Mouse (Mus musculus) hindbrain, embryonic 16.5 days (tissue): ENCODE data around the gene Lyrm7. TPM values are rescaled to one million over a fixed set of nuclear protein-coding genes. Genes with fewer than 3 reads are reported as not detected.

Experiments used
- ATAC-seq: fragments of 200-750 bp; cut with Nextera tagmentation; 2 replicates; pipeline ENCODE4 v1.8.0; 2017; ENCODE audit warnings: moderate TSS enrichment, moderate library complexity
- H3K27ac ChIP-seq: fragments of 300-500 bp; sonication (generic); 2 replicates; pipeline ENCODE4 v1.5.1; 2014; ENCODE audit warnings: low read depth, mild to moderate bottlenecking, control low read depth, low read length, moderate library complexity
- H3K27me3 ChIP-seq: fragments of 300-500 bp; sonication (generic); replicated peaks from 2 replicates; pipeline ENCODE4 v1.6.1; 2014; ENCODE audit warnings: low read length; ENCODE audit not compliant: control insufficient read depth, insufficient read depth
- H3K36me3 ChIP-seq: fragments of 300-500 bp; sonication (generic); 2 replicates; pipeline ENCODE4 v1.6.1; 2014; ENCODE audit warnings: mild to moderate bottlenecking, low read length, moderate library complexity, mixed read lengths; ENCODE audit not compliant: control insufficient read depth, insufficient read depth
- H3K4me1 ChIP-seq: fragments of 300-500 bp; sonication (generic); 2 replicates; pipeline ENCODE4 v1.6.1; 2014; ENCODE audit warnings: low read depth, low read length; ENCODE audit not compliant: control insufficient read depth, insufficient read depth
- H3K4me2 ChIP-seq: fragments of 300-500 bp; sonication (generic); 2 replicates; pipeline ENCODE4 v1.6.1; 2014; ENCODE audit warnings: mild to moderate bottlenecking, low read length, control low read depth, moderate library complexity
- H3K4me3 ChIP-seq: fragments of 300-500 bp; sonication (generic); 2 replicates; pipeline ENCODE4 v1.5.1; 2014; ENCODE audit warnings: mild to moderate bottlenecking, low read length, control low read depth, moderate library complexity
- H3K9ac ChIP-seq: fragments of 300-500 bp; sonication (generic); 2 replicates; pipeline ENCODE4 v1.6.1; 2014; ENCODE audit warnings: low read depth, mild to moderate bottlenecking, control low read depth, low read length, moderate library complexity
- H3K9me3 ChIP-seq: fragments of 300-500 bp; sonication (generic); 2 replicates; pipeline ENCODE4 v1.6.1; 2014; ENCODE audit warnings: mild to moderate bottlenecking, low read length, moderate library complexity; ENCODE audit not compliant: control insufficient read depth
- WGBS: fragments of 180-500 bp; shearing (Covaris S2); extraction: QIAGEN DNeasy Blood & Tissue Kit; methylation state at CpG from one replicate; pipeline ENCODE4 v1.1.7; 2014; 5-methylcytosine and 5-hydroxymethylcytosine counted together
- polyA plus RNA-seq: library from polyadenylated mRNA; unstranded; fragments of >200 nt; fragmentation: Nextera tagmentation; extraction: Ambion mirVana; gene quantifications from 2 replicates; pipeline ENCODE4 v1.2.1, GENCODE M21; 2015

Gene Lyrm7
- polyA plus RNA-seq, 1 experiment from 2014 or later: 10.6 TPM

DNA sequence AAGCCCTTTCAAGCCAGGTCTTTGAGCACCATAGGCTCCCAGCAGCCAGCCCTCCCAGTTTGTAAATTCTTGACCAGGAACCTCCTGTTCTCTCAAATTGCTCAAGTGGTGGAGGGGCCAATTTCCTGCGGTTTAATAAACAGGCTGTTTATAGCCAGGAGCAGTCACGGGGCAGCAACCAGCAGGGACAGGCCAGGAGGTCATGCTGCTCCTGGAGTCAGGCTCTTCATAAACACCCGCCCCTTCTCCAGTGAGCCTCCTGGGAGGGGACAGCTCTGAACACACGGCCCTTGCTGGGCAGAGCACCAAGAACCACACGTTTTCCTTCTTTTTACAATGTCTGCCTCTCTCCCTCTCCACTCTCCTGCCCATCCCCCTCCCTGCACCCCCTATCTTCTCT is 24.2 kb upstream of the Lyrm7 start:
- Histone ChIP-seq H3K4me3 (no peak overlapping the region), H3K9ac (no peak overlapping the region), H3K9me3 (no peaks in the 10 kb centered on the region), H3K4me2 (no peak overlapping the region), H3K4me1 (no peaks in the 10 kb centered on the region), H3K27ac (no peak overlapping the region), H3K36me3 (no peaks in the 10 kb centered on the region), H3K27me3 (no peaks in the 10 kb centered on the region)
- 22% methylated on average over 5 of the region's 5 CpGs for WGBS
- no peak for ATAC-seq

DNA sequence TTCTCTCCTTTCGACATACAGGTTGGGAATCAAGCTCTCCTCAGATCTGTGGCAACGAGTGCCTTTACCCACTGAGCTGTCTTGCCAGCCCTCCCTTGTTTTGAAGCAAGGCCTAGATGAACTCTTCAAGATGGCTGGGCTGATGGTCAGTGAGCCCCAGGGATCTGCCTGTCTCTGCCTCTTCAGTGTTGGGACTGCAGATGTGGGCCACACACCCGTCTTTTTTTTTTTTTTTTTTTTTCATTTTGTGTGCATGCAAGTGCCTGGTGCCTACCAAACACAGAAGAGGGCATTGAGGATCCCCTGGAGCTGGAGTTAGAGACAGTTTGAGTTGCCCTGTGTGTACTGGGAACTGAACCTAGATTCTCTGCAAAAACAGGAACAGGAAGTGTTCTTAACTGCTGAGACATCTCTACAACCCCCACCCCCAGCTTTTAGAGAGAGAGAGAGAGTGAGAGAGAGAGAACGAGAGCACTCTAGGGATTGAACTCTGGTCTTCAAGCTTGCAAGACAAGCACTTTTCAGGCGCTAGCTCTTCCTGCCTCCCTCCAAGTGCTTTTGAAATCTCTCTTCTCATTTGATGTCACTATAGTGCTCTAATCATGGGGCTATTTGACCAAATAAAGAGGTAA is 23.6 kb upstream of the Lyrm7 start:
- no peaks in the 10 kb centered on the region for H3K27me3 ChIP-seq
- WGBS: 69% methylated on average over 5 of the region's 5 CpGs
- ATAC-seq: no peak

DNA sequence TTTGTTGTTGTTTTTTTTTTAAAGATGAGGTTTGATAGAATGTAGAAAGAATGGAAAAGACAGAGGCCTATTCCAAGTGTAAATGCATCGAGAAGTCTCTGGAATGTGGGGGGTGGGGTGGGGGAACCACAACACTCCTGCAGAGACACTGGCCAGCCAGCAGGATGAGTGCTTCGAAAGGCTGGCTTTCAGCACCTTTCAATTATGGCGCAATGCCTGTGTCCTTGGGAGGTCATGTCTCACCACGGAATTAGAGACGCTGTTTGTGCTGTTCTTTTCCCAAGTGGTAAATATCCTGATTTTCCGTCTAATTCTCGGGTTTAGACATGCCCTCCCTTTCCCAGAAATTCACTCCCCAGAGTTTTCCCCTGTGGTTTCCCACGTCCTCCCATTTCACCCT is 22.0 kb upstream of the Lyrm7 start:
- no peaks in the 10 kb centered on the region for H3K4me1 ChIP-seq
- no peaks in the 10 kb centered on the region for H3K27me3 ChIP-seq
- no peaks in the 10 kb centered on the region for H3K36me3 ChIP-seq
- no peak overlapping the region for H3K4me2 ChIP-seq
- H3K9ac ChIP-seq: no peak overlapping the region
- no peaks in the 10 kb centered on the region for H3K9me3 ChIP-seq
- no peak overlapping the region for H3K4me3 ChIP-seq
- no peak overlapping the region for H3K27ac ChIP-seq
- WGBS: 43% methylated on average over 8 of the region's 8 CpGs
- ATAC-seq: no peak

More for the DNA sequence above, 23.6 kb upstream of the Lyrm7 start:
- no peak overlapping the region for H3K9ac ChIP-seq
- H3K27ac ChIP-seq: no peak overlapping the region
- no peak overlapping the region for H3K4me2 ChIP-seq
- no peaks in the 10 kb centered on the region for H3K36me3 ChIP-seq
- H3K4me3 ChIP-seq: no peak overlapping the region
- H3K9me3 ChIP-seq: no peaks in the 10 kb centered on the region
- no peaks in the 10 kb centered on the region for H3K4me1 ChIP-seq

DNA sequence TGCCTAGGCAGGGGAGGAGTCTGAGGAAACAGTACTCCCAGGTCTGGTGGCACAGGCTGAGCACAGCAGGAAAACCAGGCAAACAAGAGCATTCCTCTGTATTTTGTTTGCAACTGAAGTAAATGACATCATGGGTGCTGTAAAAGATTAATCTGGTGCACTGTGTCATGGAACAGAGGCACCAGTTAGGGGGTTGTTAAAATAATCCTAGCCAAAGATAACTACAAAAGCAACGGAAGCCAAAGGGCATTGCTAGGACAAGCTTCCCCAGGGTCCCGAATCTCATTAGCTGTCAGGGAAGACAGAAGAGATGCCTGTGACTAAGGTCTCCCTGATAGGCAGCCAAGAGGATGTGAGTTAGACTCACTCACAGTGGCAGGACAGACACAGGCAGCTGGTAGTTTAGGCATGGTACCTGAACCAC is 20.3 kb upstream of the Lyrm7 start:
- WGBS: 4% methylated on average over 2 of the region's 2 CpGs
- H3K4me3 ChIP-seq: no peak overlapping the region
- ATAC-seq: no peak
- H3K36me3 ChIP-seq: no peaks in the 10 kb centered on the region
- H3K27ac ChIP-seq: no peak overlapping the region
- no peaks in the 10 kb centered on the region for H3K27me3 ChIP-seq
- no peaks in the 10 kb centered on the region for H3K9me3 ChIP-seq
- no peak overlapping the region for H3K9ac ChIP-seq
- no peaks in the 10 kb centered on the region for H3K4me1 ChIP-seq
- H3K4me2 ChIP-seq: no peak overlapping the region

DNA sequence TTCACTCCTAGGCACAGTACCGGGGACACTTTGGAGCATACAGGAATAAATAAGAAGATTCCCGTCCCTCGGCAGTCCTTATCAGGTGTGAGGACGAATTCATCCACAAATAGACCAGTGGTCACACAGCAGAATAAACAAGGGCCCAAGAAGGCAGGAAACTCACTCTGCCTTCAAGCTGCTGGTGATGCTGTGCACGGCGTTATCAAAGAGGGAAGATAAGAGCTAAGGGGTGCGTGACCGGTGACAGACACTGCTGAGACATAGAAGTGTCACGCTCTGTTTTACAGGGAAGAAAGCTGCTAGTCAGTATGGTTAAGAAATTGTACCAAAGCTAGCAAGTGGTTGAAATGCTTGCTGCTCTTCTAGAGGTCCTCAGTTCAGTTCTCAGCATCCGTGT is 19.2 kb upstream of the Lyrm7 start:
- no peaks in the 10 kb centered on the region for H3K9me3 ChIP-seq
- 84% methylated on average over 10 of the region's 10 CpGs for WGBS
- no peaks in the 10 kb centered on the region for H3K4me1 ChIP-seq
- no peaks in the 10 kb centered on the region for H3K36me3 ChIP-seq
- no peak overlapping the region for H3K4me2 ChIP-seq
- no peak overlapping the region for H3K27ac ChIP-seq
- H3K9ac ChIP-seq: no peak overlapping the region
- H3K4me3 ChIP-seq: no peak overlapping the region
- no peak for ATAC-seq
- no peaks in the 10 kb centered on the region for H3K27me3 ChIP-seq

DNA sequence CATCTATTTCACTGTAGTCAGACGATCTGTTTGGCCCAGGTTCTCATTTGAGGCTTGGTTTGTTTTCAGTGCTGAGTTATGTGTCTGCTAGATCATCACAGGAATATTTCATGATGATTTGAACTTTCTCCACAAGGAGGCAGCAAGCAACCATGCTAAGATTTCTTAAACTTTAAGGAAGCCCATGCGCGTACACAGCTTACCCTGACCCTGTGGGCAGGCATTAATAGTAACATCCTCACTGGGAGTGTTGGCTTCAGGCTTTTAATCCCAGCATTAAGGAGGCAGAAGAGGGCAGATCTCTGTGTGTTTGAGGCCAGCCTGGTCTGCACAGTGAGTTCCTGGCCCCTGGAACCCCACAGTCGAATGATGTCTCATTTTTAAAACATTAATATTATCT is 18.7 kb upstream of the Lyrm7 start:
- Histone ChIP-seq H3K4me1 (no peaks in the 10 kb centered on the region), H3K9ac (no peak overlapping the region), H3K27me3 (no peaks in the 10 kb centered on the region), H3K36me3 (no peaks in the 10 kb centered on the region), H3K27ac (no peak overlapping the region), H3K4me2 (no peak overlapping the region), H3K4me3 (no peak overlapping the region), H3K9me3 (no peaks in the 10 kb centered on the region)
- ATAC-seq: 0 out of 2 replicates have a peak, but pooled peaks have one; percentile 63
- WGBS: 38% methylated on average over 4 of the region's 4 CpGs

DNA sequence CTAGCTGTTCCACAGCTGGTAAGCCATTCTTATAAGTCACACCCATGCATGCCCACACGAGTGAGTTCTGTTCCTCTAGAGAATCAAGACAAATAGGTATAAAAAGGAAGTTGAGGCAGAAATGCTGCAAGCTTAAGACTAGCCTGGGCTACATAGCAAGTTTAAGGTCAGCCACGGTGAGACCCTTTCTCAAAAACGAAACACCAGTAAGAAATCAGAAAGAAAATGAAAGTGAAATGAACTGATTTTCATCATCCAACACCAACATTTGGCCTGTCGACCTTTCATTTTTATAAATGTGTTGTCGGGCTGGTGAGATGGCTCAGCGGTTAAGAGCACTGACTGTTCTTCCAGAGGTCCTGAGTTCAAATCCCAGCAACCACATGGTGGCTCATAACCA is 18.2 kb upstream of the Lyrm7 start:
- H3K27me3 ChIP-seq: no peaks in the 10 kb centered on the region
- 84% methylated on average over 6 of the region's 6 CpGs for WGBS

DNA sequence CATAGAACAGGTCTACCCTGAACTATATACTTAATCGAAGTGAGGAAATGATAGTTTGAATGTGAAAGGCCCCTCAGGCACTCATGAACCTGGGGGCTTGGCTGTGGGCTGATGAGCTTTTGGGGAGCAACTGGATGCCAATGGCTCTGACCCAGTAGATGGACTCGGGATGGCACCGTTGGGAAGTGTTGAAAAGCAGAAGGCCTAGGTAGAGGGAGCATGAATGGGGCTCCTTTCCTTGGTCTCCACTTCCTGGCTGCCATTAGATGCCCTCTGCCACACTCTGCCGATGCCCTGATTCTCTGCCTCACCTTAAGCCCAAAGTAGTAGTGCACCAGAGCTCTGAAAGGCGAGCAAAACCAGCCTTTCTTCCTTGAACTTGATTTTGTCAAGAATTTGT is 15.3 kb upstream of the Lyrm7 start:
- Histone ChIP-seq H3K4me3 (no peak overlapping the region), H3K27me3 (no peaks in the 10 kb centered on the region), H3K9ac (no peak overlapping the region), H3K36me3 (peaks cover 17% of the 10 kb centered on the region), H3K27ac (no peak overlapping the region), H3K4me1 (no peaks in the 10 kb centered on the region), H3K4me2 (no peak overlapping the region), H3K9me3 (no peaks in the 10 kb centered on the region)
- ATAC-seq: no peak
- 94% methylated on average over 5 of the region's 5 CpGs for WGBS

More for the DNA sequence above, 18.2 kb upstream of the Lyrm7 start:
- no peak overlapping the region for H3K4me3 ChIP-seq
- ATAC-seq: no peak
- no peaks in the 10 kb centered on the region for H3K9me3 ChIP-seq
- H3K27ac ChIP-seq: no peak overlapping the region
- H3K36me3 ChIP-seq: peaks cover 3% of the 10 kb centered on the region; the same call in 1 of the 2 replicates
- H3K9ac ChIP-seq: no peak overlapping the region
- no peak overlapping the region for H3K4me2 ChIP-seq
- H3K4me1 ChIP-seq: no peaks in the 10 kb centered on the region

DNA sequence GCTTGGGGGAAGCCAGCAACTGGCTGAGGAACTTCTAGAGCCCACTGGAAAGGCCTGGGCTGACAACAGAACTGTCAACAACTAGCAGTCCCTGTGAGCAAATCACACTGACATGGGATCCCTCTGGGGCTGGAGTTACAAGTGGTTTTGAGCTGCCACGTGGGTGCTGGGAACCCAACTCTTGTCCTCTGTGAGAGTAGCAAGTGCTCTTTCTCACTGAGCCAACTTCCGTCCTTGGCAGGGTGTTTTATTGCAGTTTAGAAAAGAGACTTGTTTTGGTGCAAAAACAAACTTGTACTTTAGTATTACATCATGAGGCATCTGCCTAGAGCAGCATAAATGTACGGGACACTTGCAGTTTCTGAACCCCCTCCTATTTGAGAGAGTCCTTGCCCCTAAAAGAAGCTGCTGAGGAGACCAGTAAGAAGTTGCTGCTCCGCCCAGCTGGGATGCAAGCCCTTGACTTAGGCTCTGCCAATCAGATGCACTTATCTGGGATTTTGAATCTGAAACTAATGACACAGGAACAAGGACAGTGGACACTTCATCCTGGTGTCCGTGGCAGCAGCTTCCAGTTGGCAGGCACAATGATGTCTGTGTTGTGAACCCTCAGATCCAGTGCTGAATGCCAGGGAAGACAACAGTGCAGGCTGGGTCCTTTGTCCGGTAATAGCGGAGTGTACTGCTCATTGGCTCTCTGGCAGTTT is 11.3 kb upstream of the Lyrm7 start:
- Histone ChIP-seq H3K27ac (no peak overlapping the region), H3K9me3 (no peaks in the 10 kb centered on the region), H3K4me3 (no peak overlapping the region), H3K4me1 (peaks cover 23% of the 10 kb centered on the region), H3K27me3 (no peaks in the 10 kb centered on the region), H3K36me3 (peaks cover 19% of the 10 kb centered on the region), H3K9ac (no peak overlapping the region), H3K4me2 (no peak overlapping the region)
- no peak for ATAC-seq
- WGBS: 71% methylated on average over 7 of the region's 7 CpGs
